Mouse (Mus musculus) thymus, adult 18-20 months (tissue): ENCODE results near the gene Rab3il1.

ENCODE experiments used
- DNase-seq, 2 experiments: peaks; one replicate each; pipeline ENCODE4 v3.0.0; 2022; ENCODE audit warnings: mixed read lengths in 2 of 2

Rab3il1 gene

GRCm38 (mm10) chr19:10042816-10043215 is 41.3 kb downstream of the Rab3il1 start:
- no peak for DNase-seq

- no peak for DNase-seq
Observed at GRCm38 (mm10) chr19:10043643-10044042, 42.2 kb downstream of the Rab3il1 start.

- DNase-seq, result no peak
Observed at GRCm38 (mm10) chr19:10045707-10046106, 44.2 kb downstream of the Rab3il1 start.

GRCm38 (mm10) chr19:10046346-10046745 is 44.9 kb downstream of the Rab3il1 start:
- DNase-seq, result no peak

GRCm38 (mm10) chr19:10046983-10047382 is 45.5 kb downstream of the Rab3il1 start:
- DNase-seq, result no peak

GRCm38 (mm10) chr19:10049533-10049932 is 48.1 kb downstream of the Rab3il1 start:
- DNase-seq, result no peak

GRCm38 (mm10) chr19:10050438-10050837 is 49.0 kb downstream of the Rab3il1 start:
- no peak for DNase-seq

- DNase-seq, result no peak
Observed at GRCm38 (mm10) chr19:10052698-10053097, 51.2 kb downstream of the Rab3il1 start.

GRCm38 (mm10) chr19:10053692-10054260 is 52.3 kb downstream of the Rab3il1 start:
- no peak for DNase-seq

- no peak for DNase-seq
Observed at GRCm38 (mm10) chr19:10054361-10055075, 53.0 kb downstream of the Rab3il1 start.

- no peak for DNase-seq
Observed at GRCm38 (mm10) chr19:10055261-10055660, 53.8 kb downstream of the Rab3il1 start.

GRCm38 (mm10) chr19:10055783-10056660 is 54.6 kb downstream of the Rab3il1 start:
- no peak for DNase-seq

- no peak for DNase-seq
Observed at GRCm38 (mm10) chr19:10056686-10057085, 55.2 kb downstream of the Rab3il1 start.

GRCm38 (mm10) chr19:10057486-10058351 is 56.2 kb downstream of the Rab3il1 start:
- no peak for DNase-seq

- no peak for DNase-seq
Observed at GRCm38 (mm10) chr19:10058352-10058825, 56.9 kb downstream of the Rab3il1 start.

GRCm38 (mm10) chr19:10058876-10059427 is 57.5 kb downstream of the Rab3il1 start:
- no peak for DNase-seq

- no peak for DNase-seq
Observed at GRCm38 (mm10) chr19:10059911-10060567, 58.6 kb downstream of the Rab3il1 start.

- no peak for DNase-seq
Observed at GRCm38 (mm10) chr19:10060783-10061590, 59.5 kb downstream of the Rab3il1 start.

- DNase-seq, result no peak
Observed at GRCm38 (mm10) chr19:10061624-10062023, 60.2 kb downstream of the Rab3il1 start.

GRCm38 (mm10) chr19:10062292-10062691 is 60.8 kb downstream of the Rab3il1 start:
- DNase-seq, result no peak

- DNase-seq, result no peak
Observed at GRCm38 (mm10) chr19:10062862-10063261, 61.4 kb downstream of the Rab3il1 start.
